Mouse (Mus musculus) embryonic facial prominence, embryonic 11.5 days (tissue): ENCODE results near the gene Btbd2. TPM values are rescaled to one million over a fixed set of nuclear protein-coding genes. Genes with fewer than 3 reads are reported as not detected.

Source experiments
- ATAC-seq: fragments of 200-750 bp; cut with Nextera tagmentation; replicated peaks from 2 replicates; pipeline ENCODE4 v1.8.0; 2017; ENCODE audit warnings: low read depth; ENCODE audit not compliant: insufficient number of reproducible peaks, low FRiP score, low TSS enrichment
- DNase-seq: peaks from one replicate; pipeline ENCODE4 v3.0.0-alpha.2; 2015; ENCODE audit warnings: low spot score
- H3K27ac ChIP-seq: fragments of 300-500 bp; sonication (generic); replicated peaks from 2 replicates; pipeline ENCODE4 v1.5.1; 2014; ENCODE audit warnings: mild to moderate bottlenecking, low read depth, low read length, control low read depth
- H3K27me3 ChIP-seq: fragments of 300-500 bp; sonication (generic); 2 replicates; pipeline ENCODE4 v1.6.1; 2014; ENCODE audit warnings: mild to moderate bottlenecking, low read length, moderate library complexity, mixed read lengths; ENCODE audit not compliant: control insufficient read depth, insufficient read depth
- H3K36me3 ChIP-seq: fragments of 300-500 bp; sonication (generic); replicated peaks from 2 replicates; pipeline ENCODE4 v1.6.1; 2014; ENCODE audit warnings: low read depth, mild to moderate bottlenecking, low read length, moderate library complexity, mixed read lengths; ENCODE audit not compliant: control insufficient read depth, insufficient read depth
- H3K4me1 ChIP-seq: fragments of 300-500 bp; sonication (generic); 2 replicates; pipeline ENCODE4 v1.6.1; 2014; ENCODE audit warnings: low read length, mixed read lengths; ENCODE audit not compliant: control insufficient read depth, insufficient read depth
- H3K4me2 ChIP-seq: fragments of 300-500 bp; sonication (generic); 2 replicates; pipeline ENCODE4 v1.6.1; 2014; ENCODE audit warnings: low read depth, mild to moderate bottlenecking, control low read depth, low read length, moderate library complexity
- H3K4me3 ChIP-seq: fragments of 300-500 bp; sonication (generic); 2 replicates; pipeline ENCODE4 v1.5.1; 2014; ENCODE audit warnings: low read depth, low read length, control low read depth
- H3K9ac ChIP-seq: fragments of 300-500 bp; sonication (generic); replicated peaks from 2 replicates; pipeline ENCODE4 v1.6.1; 2014; ENCODE audit warnings: mild to moderate bottlenecking, control low read depth, low read length
- H3K9me3 ChIP-seq: fragments of 300-500 bp; sonication (generic); replicated peaks from 2 replicates; pipeline ENCODE4 v1.6.1; 2016; ENCODE audit warnings: mild to moderate bottlenecking, low read length, inconsistent platforms, mixed read lengths; ENCODE audit not compliant: control insufficient read depth
- WGBS: fragments of 180-500 bp; shearing (Covaris S2); extraction: QIAGEN DNeasy Blood & Tissue Kit; methylation state at CpG from one replicate; pipeline ENCODE4 v1.1.7; 2014; 5-methylcytosine and 5-hydroxymethylcytosine counted together
- polyA plus RNA-seq: library from polyadenylated mRNA; unstranded; fragments of >200 nt; fragmentation: Nextera tagmentation; extraction: Ambion mirVana; gene quantifications from 2 replicates; pipeline ENCODE4 v1.2.1, GENCODE M21; 2014

Gene Btbd2
- polyA plus RNA-seq, 1 experiment from 2014 or later = 56.3 TPM

DNA sequence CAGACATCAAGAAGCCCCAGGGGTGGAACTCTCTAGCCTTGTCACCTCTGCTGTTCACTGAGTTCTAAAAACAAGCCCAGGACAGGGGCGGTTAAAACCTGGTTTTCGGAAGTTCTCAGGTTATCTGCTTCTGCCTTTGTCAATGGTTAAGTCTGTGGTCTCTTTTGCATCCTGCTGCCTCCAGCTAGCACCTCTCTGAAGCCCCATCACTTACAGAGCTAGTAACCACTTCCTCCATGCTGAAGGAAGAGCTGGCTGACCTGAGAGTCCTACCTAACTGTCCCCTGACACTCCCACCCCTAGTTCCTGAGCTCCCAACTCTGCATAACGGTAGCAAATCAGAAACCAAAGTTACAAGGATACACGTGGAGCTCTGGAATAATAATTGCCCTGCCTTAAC is 43.9 kb upstream of the Btbd2 start:
- Histone ChIP-seq H3K27ac (no peak overlapping the region), H3K9me3 (no peaks in the 10 kb centered on the region), H3K4me1 (peaks cover 5% of the 10 kb centered on the region; the same call in 1 of the 2 replicates), H3K4me3 (peak overlapping the region; percentile 59; the same call in 1 of the 2 replicates), H3K36me3 (no peaks in the 10 kb centered on the region), H3K27me3 (no peaks in the 10 kb centered on the region), H3K9ac (peak overlapping the region; percentile 76; the same call in 1 of the 2 replicates), H3K4me2 (peak overlapping the region; percentile 51)
- WGBS = 50% methylated on average over 4 of the region's 4 CpGs
- DNase-seq = no peak
- ATAC-seq = no peak

GRCm38 (mm10) chr10:80700038-80700504 is 43.2 kb upstream of the Btbd2 start:
- H3K27ac ChIP-seq = no peak overlapping the region

GRCm38 (mm10) chr10:80698605-80699004 is 41.7 kb upstream of the Btbd2 start:
- H3K27me3 ChIP-seq = no peaks in the 10 kb centered on the region
- peaks cover 4% of the 10 kb centered on the region; the same call in 1 of the 2 replicates for H3K4me1 ChIP-seq
- 0 out of 2 replicates have a peak overlapping the region, but pooled peaks have one; percentile 7 for H3K4me2 ChIP-seq
- no peak overlapping the region for H3K4me3 ChIP-seq
- no peak overlapping the region for H3K27ac ChIP-seq
- WGBS = 89% methylated on average over 9 of the region's 9 CpGs
- no peaks in the 10 kb centered on the region for H3K9me3 ChIP-seq
- ATAC-seq (no peak), DNase-seq (no peak)
- H3K9ac ChIP-seq = no peak overlapping the region
- no peaks in the 10 kb centered on the region for H3K36me3 ChIP-seq

More at GRCm38 (mm10) chr10:80700038-80700504, 43.2 kb upstream of the Btbd2 start:
- Histone ChIP-seq H3K36me3 (no peaks in the 10 kb centered on the region), H3K27me3 (no peaks in the 10 kb centered on the region), H3K4me3 (no peak overlapping the region), H3K4me1 (peaks cover 5% of the 10 kb centered on the region; the same call in 1 of the 2 replicates), H3K9ac (no peak overlapping the region), H3K4me2 (no peak overlapping the region), H3K9me3 (no peaks in the 10 kb centered on the region)
- 86% methylated on average over 7 of the region's 7 CpGs for WGBS
- ATAC-seq = no peak
- no peak for DNase-seq

DNA sequence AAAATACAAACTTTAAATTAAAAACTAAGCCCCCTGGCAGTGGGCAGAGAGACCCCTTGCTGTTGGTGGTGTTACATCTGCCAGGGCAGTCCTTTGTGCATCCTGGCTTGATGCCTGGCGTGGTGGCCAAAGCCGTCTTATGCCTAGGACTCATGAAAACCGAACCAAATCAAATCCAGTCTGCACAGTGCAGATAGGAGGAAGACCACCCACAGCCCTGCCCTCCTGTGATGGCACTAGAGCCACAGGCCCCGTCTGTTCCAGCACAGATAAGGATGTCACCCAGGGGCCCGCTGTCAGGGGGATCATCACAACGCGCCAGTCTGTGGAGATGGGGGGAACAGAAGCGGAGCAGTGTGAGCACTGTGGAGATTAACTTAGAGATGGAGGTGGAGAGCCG is 40.9 kb upstream of the Btbd2 start:
- H3K4me2 ChIP-seq = no peak overlapping the region
- H3K27me3 ChIP-seq = no peaks in the 10 kb centered on the region
- WGBS = 88% methylated on average over 9 of the region's 9 CpGs
- no peak overlapping the region for H3K9ac ChIP-seq
- no peaks in the 10 kb centered on the region for H3K4me1 ChIP-seq
- no peak overlapping the region for H3K27ac ChIP-seq
- H3K4me3 ChIP-seq = no peak overlapping the region
- H3K9me3 ChIP-seq = no peaks in the 10 kb centered on the region
- H3K36me3 ChIP-seq = no peaks in the 10 kb centered on the region
- DNase-seq (no peak), ATAC-seq (no peak)

DNA sequence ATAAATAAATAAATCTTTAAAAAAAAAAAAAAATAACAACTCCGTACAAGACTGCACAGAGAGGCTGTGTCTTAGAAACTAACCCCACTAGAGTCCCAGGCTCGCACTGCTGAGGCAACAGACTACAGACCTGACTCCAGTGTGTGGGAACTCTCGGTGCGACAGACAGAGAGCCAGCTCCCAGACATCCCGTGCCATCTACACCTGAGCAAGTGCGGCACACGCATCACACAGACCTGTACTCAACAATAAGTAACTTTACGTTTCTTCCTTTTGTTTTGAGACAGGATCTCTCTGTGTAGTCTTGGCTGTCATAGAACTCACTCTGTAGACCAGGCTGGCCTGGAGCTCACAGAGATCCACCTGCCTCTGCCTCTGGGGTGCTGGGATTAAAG is 40.5 kb upstream of the Btbd2 start:
- 93% methylated on average over 8 of the region's 8 CpGs for WGBS
- no peaks in the 10 kb centered on the region for H3K36me3 ChIP-seq
- no peak overlapping the region for H3K27ac ChIP-seq
- H3K4me2 ChIP-seq = no peak overlapping the region
- H3K4me3 ChIP-seq = no peak overlapping the region
- H3K27me3 ChIP-seq = no peaks in the 10 kb centered on the region
- no peaks in the 10 kb centered on the region for H3K9me3 ChIP-seq
- DNase-seq = no peak
- ATAC-seq = no peak
- no peak overlapping the region for H3K9ac ChIP-seq
- no peaks in the 10 kb centered on the region for H3K4me1 ChIP-seq

- H3K4me3 ChIP-seq = no peak overlapping the region
- ATAC-seq (no peak), DNase-seq (no peak)
- H3K9me3 ChIP-seq = no peaks in the 10 kb centered on the region
- 0 out of 2 replicates have a peak overlapping the region, but pooled peaks have one; percentile 11 for H3K9ac ChIP-seq
- no peaks in the 10 kb centered on the region for H3K4me1 ChIP-seq
- H3K36me3 ChIP-seq = no peaks in the 10 kb centered on the region
- H3K27me3 ChIP-seq = no peaks in the 10 kb centered on the region
- H3K4me2 ChIP-seq = no peak overlapping the region
- no peak overlapping the region for H3K27ac ChIP-seq
- 60% methylated on average over 11 of the region's 12 CpGs for WGBS
These were observed 39.9 kb upstream of the Btbd2 start for GRCm38 (mm10) chr10:80696502-80697392.

DNA sequence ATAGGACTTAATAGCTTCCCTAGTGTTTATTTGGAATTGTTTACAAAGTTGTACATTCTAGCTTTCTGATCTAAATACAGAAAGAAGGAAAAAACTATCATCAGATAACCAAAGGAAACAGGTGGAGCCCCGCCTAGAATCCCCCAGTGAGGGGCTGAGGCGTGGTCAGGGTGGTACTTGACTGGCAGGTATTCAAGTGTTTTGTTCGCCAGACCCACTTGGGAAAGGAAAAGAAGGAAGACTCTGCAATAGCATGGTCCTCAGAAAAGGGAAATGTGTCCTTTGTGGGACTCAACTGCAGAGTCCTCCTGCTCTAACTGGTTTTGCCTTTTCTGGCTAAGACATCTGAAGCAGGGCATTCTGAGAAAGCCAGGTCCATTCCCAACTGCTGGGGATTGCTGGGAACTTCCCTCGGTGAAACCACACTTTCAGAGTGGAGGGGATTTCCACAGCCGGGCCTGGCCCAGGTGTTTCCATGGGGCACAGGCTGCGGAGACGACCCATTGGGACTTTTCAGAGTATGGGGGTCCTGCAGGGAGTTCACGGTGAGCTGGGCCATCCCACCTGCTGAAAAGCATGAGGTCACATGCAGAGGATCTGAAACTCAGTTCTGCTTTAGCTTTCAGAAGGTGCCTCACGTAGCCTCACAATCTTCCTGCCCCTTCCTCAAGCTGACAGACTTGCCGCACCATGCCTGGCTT is 39.1 kb upstream of the Btbd2 start:
- no peak for ATAC-seq
- Histone ChIP-seq H3K4me2 (no peak overlapping the region), H3K4me1 (no peaks in the 10 kb centered on the region), H3K27me3 (no peaks in the 10 kb centered on the region), H3K27ac (no peak overlapping the region), H3K9me3 (no peaks in the 10 kb centered on the region), H3K9ac (no peak overlapping the region), H3K36me3 (no peaks in the 10 kb centered on the region; the same call in 1 of the 2 replicates), H3K4me3 (no peak overlapping the region)
- DNase-seq = no peak
- WGBS = 79% methylated on average over 10 of the region's 10 CpGs
